Mouse (Mus musculus) cerebellum, postnatal 4 days (tissue): ENCODE measurements around the gene Olfr586.

Experiments used
- DNase-seq, 2 experiments: peaks; one replicate each; pipeline ENCODE4 v3.0.0; 2022; ENCODE audit warnings: low spot score in 2 of 2, mixed read lengths in 1 of 2

Gene Olfr586

GRCm38 (mm10) chr7:103125538-103125937 lies at the start of gene Olfr586:
Olfr586 (minus strand) TSS chr7:103125638.
- no peak for DNase-seq

GRCm38 (mm10) chr7:103169697-103170096 lies 44.3 kb upstream of the Olfr586 start:
- no peak for DNase-seq

GRCm38 (mm10) chr7:103156256-103156655 lies 30.8 kb upstream of the Olfr586 start, which contains the start of gene Olfr589:
Olfr589 (minus strand) TSS chr7:103156356.
- no peak for DNase-seq

- no peak for DNase-seq
Measured at GRCm38 (mm10) chr7:103140579-103140978, 15.1 kb upstream of the Olfr586 start, which contains the start of gene Olfr588-ps1. Olfr588-ps1 (plus strand) TSS chr7:103140879.

- DNase-seq = no peak
Measured at GRCm38 (mm10) chr7:103119406-103119805, 6.0 kb downstream of the Olfr586 start.

- no peak for DNase-seq
Measured at GRCm38 (mm10) chr7:103097420-103097819, 28.0 kb downstream of the Olfr586 start, which contains the start of gene Olfr585. Olfr585 (plus strand) TSS chr7:103097720.

GRCm38 (mm10) chr7:103081585-103081984 lies 43.9 kb downstream of the Olfr586 start, which contains the start of gene Olfr584:
Olfr584 (plus strand) TSS chr7:103081885.
- no peak for DNase-seq
